Mouse (Mus musculus) G1E (cell line): ENCODE results near the gene Rpl9.

Experiments
- CTCF ChIP-seq: IDR thresholded peaks from 2 replicates; pipeline ENCODE4 v1.5.1; 2012; ENCODE audit warnings: low read depth, low read length, inconsistent platforms, mixed read lengths
- GATA1 ChIP-seq: IDR thresholded peaks from 2 replicates; pipeline ENCODE4 v1.6.1; 2012; ENCODE audit warnings: borderline replicate concordance, low read length, inconsistent platforms, mixed read lengths
- GATA2 ChIP-seq: IDR thresholded peaks from 2 replicates; pipeline ENCODE4 v1.6.1; 2012; ENCODE audit warnings: low read depth, low read length, inconsistent platforms, borderline replicate concordance
- POLR2AphosphoS5 ChIP-seq: IDR thresholded peaks from 2 replicates; pipeline ENCODE4 v1.6.1; 2012; ENCODE audit warnings: low read depth, low read length, inconsistent platforms; ENCODE audit not compliant: insufficient replicate concordance
- TAL1 ChIP-seq: conservative IDR thresholded peaks from 2 replicates; pipeline ENCODE4 v1.6.1; 2012; ENCODE audit warnings: low read depth, low read length, inconsistent platforms, mixed read lengths

DNA sequence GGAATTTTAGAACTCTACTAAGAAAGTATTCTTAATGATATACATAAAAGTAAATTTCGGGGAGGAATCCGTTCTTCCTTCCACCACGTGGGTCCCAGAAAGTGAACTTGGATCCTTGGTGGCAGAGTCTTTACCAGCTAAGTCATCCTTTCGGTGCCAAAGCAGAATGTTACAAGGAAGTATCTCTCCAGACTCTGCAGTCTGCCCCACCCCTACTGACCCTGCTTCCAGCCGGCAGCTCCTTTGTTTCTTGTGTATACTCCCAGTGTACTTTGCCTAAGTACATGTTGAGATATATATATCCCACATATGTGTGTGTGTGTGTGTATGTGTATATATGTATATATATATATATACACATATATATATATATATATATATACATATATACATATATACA lies 38.2 kb upstream of the Rpl9 start:
- TF ChIP-seq CTCF (no peak), POLR2AphosphoS5 (no peak), TAL1 (no peak), GATA1 (no peak), GATA2 (no peak)
